Mouse (Mus musculus) cerebellum, adult 11 months (tissue): ENCODE measurements around the gene Calhm3.
A peak's percentile ranks its signal among the peaks of the same experiment; 100 is the strongest.
"Not testable (repeated sequence)": the region's sequence is repeated elsewhere in the genome, so short reads cannot be mapped to it uniquely, and the experiment has no call there.

ENCODE experiments used
- DNase-seq: peaks from one replicate; pipeline ENCODE4 v3.0.0; 2022

Gene Calhm3

GRCm38 (mm10) chr19:47166758-47167157, 9.2 kb upstream of the Calhm3 start:
- no peak for DNase-seq

GRCm38 (mm10) chr19:47163176-47163744, 5.7 kb upstream of the Calhm3 start:
- no peak for DNase-seq

- DNase-seq = no peak
These were observed 4.1 kb upstream of the Calhm3 start for GRCm38 (mm10) chr19:47161669-47162068.

GRCm38 (mm10) chr19:47153767-47154166, 3.8 kb downstream of the Calhm3 start:
- no peak for DNase-seq

- no peak for DNase-seq
These were observed 5.5 kb downstream of the Calhm3 start for GRCm38 (mm10) chr19:47152062-47152369.

GRCm38 (mm10) chr19:47151332-47152061, 6.1 kb downstream of the Calhm3 start:
- peak; percentile 35 for DNase-seq

GRCm38 (mm10) chr19:47149854-47150253, 7.7 kb downstream of the Calhm3 start:
- DNase-seq = no peak

GRCm38 (mm10) chr19:47148267-47148847, 9.2 kb downstream of the Calhm3 start:
- DNase-seq = no peak

- no peak for DNase-seq
These were observed 13.4 kb downstream of the Calhm3 start, which contains the start of gene Calhm1 for GRCm38 (mm10) chr19:47144154-47144553. Gene Calhm1, minus strand, starts transcription at chr19:47144254.

GRCm38 (mm10) chr19:47142438-47142837, 15.1 kb downstream of the Calhm3 start:
- no peak for DNase-seq

- not testable (repeated sequence) for DNase-seq
These were observed 18.0 kb downstream of the Calhm3 start for GRCm38 (mm10) chr19:47139611-47140010.

- no peak for DNase-seq
These were observed 19.7 kb downstream of the Calhm3 start, which contains the start of gene Calhm2 for GRCm38 (mm10) chr19:47137771-47138421. Gene Calhm2, minus strand, starts transcription at chr19:47138294.

GRCm38 (mm10) chr19:47137051-47137581, 20.4 kb downstream of the Calhm3 start:
- peak; percentile 19 for DNase-seq

GRCm38 (mm10) chr19:47136170-47136569, 21.4 kb downstream of the Calhm3 start:
- no peak for DNase-seq

- no peak for DNase-seq
These were observed 22.0 kb downstream of the Calhm3 start for GRCm38 (mm10) chr19:47135568-47135967.

- DNase-seq = no peak
These were observed 24.4 kb downstream of the Calhm3 start for GRCm38 (mm10) chr19:47133161-47133560.

- no peak for DNase-seq
These were observed 26.9 kb downstream of the Calhm3 start for GRCm38 (mm10) chr19:47130551-47131125.

- DNase-seq = no peak
These were observed 28.7 kb downstream of the Calhm3 start for GRCm38 (mm10) chr19:47128835-47129234.

GRCm38 (mm10) chr19:47128164-47128563, 29.4 kb downstream of the Calhm3 start:
- DNase-seq = no peak

GRCm38 (mm10) chr19:47122802-47123201, 34.8 kb downstream of the Calhm3 start:
- DNase-seq = no peak

GRCm38 (mm10) chr19:47121054-47121453, 36.5 kb downstream of the Calhm3 start:
- DNase-seq = no peak

GRCm38 (mm10) chr19:47118634-47119033, 38.9 kb downstream of the Calhm3 start:
- DNase-seq = no peak

- DNase-seq = no peak
These were observed 52.8 kb downstream of the Calhm3 start for GRCm38 (mm10) chr19:47104641-47105271.
